Mouse (Mus musculus) testis, adult 2 months (tissue): ENCODE data around the gene Nanog. TPM values are rescaled to one million over a fixed set of nuclear protein-coding genes. Genes with fewer than 3 reads are reported as not detected.
"Not testable (repeated sequence)": the region's sequence is repeated elsewhere in the genome, so short reads cannot be mapped to it uniquely, and the experiment has no call there.

Experiments used
- H3K27ac ChIP-seq: fragments of 200-500 bp; 2 replicates; pipeline ENCODE4 v1.5.1; 2012; ENCODE audit warnings: low read depth, low read length; ENCODE audit not compliant: control insufficient read depth, insufficient read depth
- H3K27me3 ChIP-seq: fragments of 200-500 bp; 2 replicates; pipeline ENCODE4 v1.6.1; 2012; ENCODE audit warnings: mild to moderate bottlenecking, low read length, moderate library complexity; ENCODE audit not compliant: control insufficient read depth, insufficient read depth
- H3K36me3 ChIP-seq: fragments of 200-500 bp; 2 replicates; pipeline ENCODE4 v1.6.1; 2012; ENCODE audit warnings: mild to moderate bottlenecking, low read length; ENCODE audit not compliant: control insufficient read depth, insufficient read depth
- H3K4me1 ChIP-seq: fragments of 200-500 bp; 2 replicates; pipeline ENCODE4 v1.6.1; 2012; ENCODE audit warnings: low read length; ENCODE audit not compliant: control insufficient read depth, insufficient read depth
- H3K4me3 ChIP-seq: fragments of 200-500 bp; 2 replicates; pipeline ENCODE4 v1.5.1; 2012; ENCODE audit warnings: low read depth, mild to moderate bottlenecking, low read length, moderate library complexity, mixed read lengths; ENCODE audit not compliant: control insufficient read depth
- CTCF ChIP-seq: fragments of 200-500 bp; IDR thresholded peaks from 2 replicates; pipeline ENCODE4 v1.5.1; 2012; ENCODE audit warnings: low read depth, mild to moderate bottlenecking, inconsistent platforms, low read length, moderate library complexity; ENCODE audit not compliant: control insufficient read depth, insufficient read depth, insufficient replicate concordance
- POLR2A ChIP-seq: fragments of 200-500 bp; IDR thresholded peaks from 2 replicates; pipeline ENCODE4 v1.6.1; 2012; ENCODE audit warnings: low read depth, mild to moderate bottlenecking, inconsistent platforms, low read length, moderate library complexity; ENCODE audit not compliant: control insufficient read depth
- polyA plus RNA-seq: library from polyadenylated mRNA; depleted of rRNA; stranded (reverse); fragments of >200 nt; gene quantifications from 2 replicates; pipeline ENCODE4 v1.2.3, GENCODE M21; 2012

The Nanog gene
- polyA plus RNA-seq, 1 experiment: 0.10 TPM

GRCm38 (mm10) chr6:122703706-122704105, 3.6 kb upstream of the Nanog start:
- Histone ChIP-seq H3K4me1 (peaks cover 2% of the 10 kb centered on the region; the same call in 1 of the 2 replicates), H3K27ac (no peak overlapping the region), H3K36me3 (no peaks in the 10 kb centered on the region), H3K4me3 (no peak overlapping the region), H3K27me3 (no peaks in the 10 kb centered on the region)
- TF ChIP-seq CTCF (no peak), POLR2A (no peak)

GRCm38 (mm10) chr6:122706337-122706840, 900 bp upstream of the Nanog start:
- Histone ChIP-seq H3K4me1 (peaks cover 2% of the 10 kb centered on the region; the same call in 1 of the 2 replicates), H3K27ac (no peak overlapping the region), H3K4me3 (no peak overlapping the region), H3K36me3 (no peaks in the 10 kb centered on the region), H3K27me3 (no peaks in the 10 kb centered on the region)
- TF ChIP-seq POLR2A (no peak), CTCF (no peak)

GRCm38 (mm10) chr6:122708826-122709225, 1.5 kb downstream of the Nanog start:
- Histone ChIP-seq H3K4me1 (no peaks in the 10 kb centered on the region), H3K36me3 (no peaks in the 10 kb centered on the region), H3K4me3 (no peak overlapping the region), H3K27me3 (no peaks in the 10 kb centered on the region), H3K27ac (no peak overlapping the region)
- TF ChIP-seq POLR2A: no peak
- TF ChIP-seq CTCF: no peak

GRCm38 (mm10) chr6:122711455-122711854, 4.2 kb downstream of the Nanog start:
- H3K4me3 ChIP-seq: no peak overlapping the region
- no peaks in the 10 kb centered on the region for H3K27me3 ChIP-seq
- no peaks in the 10 kb centered on the region for H3K36me3 ChIP-seq
- H3K27ac ChIP-seq: no peak overlapping the region
- no peak for TF ChIP-seq CTCF
- TF ChIP-seq POLR2A: no peak
- H3K4me1 ChIP-seq: no peaks in the 10 kb centered on the region

- not testable (repeated sequence) for H3K4me1 ChIP-seq, H3K27ac ChIP-seq, H3K4me3 ChIP-seq, H3K27me3 ChIP-seq, H3K36me3 ChIP-seq
Observed at GRCm38 (mm10) chr6:122713116-122713515, 5.8 kb downstream of the Nanog start.

GRCm38 (mm10) chr6:122714707-122715365, 7.5 kb downstream of the Nanog start:
- Histone ChIP-seq H3K36me3 (no peaks in the 10 kb centered on the region), H3K27ac (no peak overlapping the region), H3K27me3 (no peaks in the 10 kb centered on the region), H3K4me3 (no peak overlapping the region), H3K4me1 (no peaks in the 10 kb centered on the region)
- TF ChIP-seq POLR2A (no peak), CTCF (no peak)

- Histone ChIP-seq H3K36me3 (no peaks in the 10 kb centered on the region), H3K27ac (no peak overlapping the region), H3K27me3 (no peaks in the 10 kb centered on the region), H3K4me3 (no peak overlapping the region), H3K4me1 (no peaks in the 10 kb centered on the region)
- TF ChIP-seq CTCF (no peak), POLR2A (no peak)
Observed at GRCm38 (mm10) chr6:122715886-122716285, 8.6 kb downstream of the Nanog start.

GRCm38 (mm10) chr6:122718224-122718623, 10.9 kb downstream of the Nanog start:
- not testable (repeated sequence) for H3K27me3 ChIP-seq, H3K27ac ChIP-seq

More at GRCm38 (mm10) chr6:122718224-122718623, 10.9 kb downstream of the Nanog start:
- H3K4me1 ChIP-seq, H3K36me3 ChIP-seq, H3K4me3 ChIP-seq: not testable (repeated sequence)
